Mouse (Mus musculus): ENCODE data around the gene Hoxa9.

GRCm38 (mm10) chr6:52219234-52219942, 11.5 kb downstream of the Hoxa9 start:
- TF ChIP-seq CEBPB (IDR thresholded peaks at IDR 0.05; ENCODE audit: insufficient read depth, poor library complexity, severe bottlenecking) = no peak
- no peak for TF ChIP-seq TCF12 (IDR thresholded peaks at IDR 0.05; ENCODE audit: insufficient read depth, poor library complexity, severe bottlenecking)
- TF ChIP-seq E2F4 (IDR thresholded peaks at IDR 0.05; ENCODE audit: insufficient read depth) = no peak
- TF ChIP-seq SRF (IDR thresholded peaks at IDR 0.05; ENCODE audit: control insufficient read depth, insufficient read length, low read depth) = no peak
- no peak for TF ChIP-seq MYOD1 (IDR thresholded peaks at IDR 0.05; ENCODE audit: control insufficient read depth in 1 of 3, insufficient read length in 2 of 3, low read depth in 2 of 3)
- TF ChIP-seq POLR2A (IDR thresholded peaks at IDR 0.05; ENCODE audit: insufficient read length, low read depth) = no peak
- TF ChIP-seq POLR2AphosphoS2 (IDR thresholded peaks at IDR 0.05; ENCODE audit: insufficient read length, low read depth) = no peak
- TF ChIP-seq TCF3 (IDR thresholded peaks at IDR 0.05; ENCODE audit: insufficient read length, low read depth) = no peak
- TF ChIP-seq USF1 (IDR thresholded peaks at IDR 0.05; ENCODE audit: low read depth) = no peak
- TF ChIP-seq REST (IDR thresholded peaks at IDR 0.05; ENCODE audit: insufficient read depth, insufficient read length) = no peak
- no peak for TF ChIP-seq MYOG (IDR thresholded peaks at IDR 0.05; ENCODE audit: control insufficient read depth in 1 of 3, insufficient read depth in 1 of 3, insufficient read length in 2 of 3, low read depth in 2 of 3)
